Mouse (Mus musculus): Measurements from ENCODE around the gene Tom1.

Gene Tom1

DNA sequence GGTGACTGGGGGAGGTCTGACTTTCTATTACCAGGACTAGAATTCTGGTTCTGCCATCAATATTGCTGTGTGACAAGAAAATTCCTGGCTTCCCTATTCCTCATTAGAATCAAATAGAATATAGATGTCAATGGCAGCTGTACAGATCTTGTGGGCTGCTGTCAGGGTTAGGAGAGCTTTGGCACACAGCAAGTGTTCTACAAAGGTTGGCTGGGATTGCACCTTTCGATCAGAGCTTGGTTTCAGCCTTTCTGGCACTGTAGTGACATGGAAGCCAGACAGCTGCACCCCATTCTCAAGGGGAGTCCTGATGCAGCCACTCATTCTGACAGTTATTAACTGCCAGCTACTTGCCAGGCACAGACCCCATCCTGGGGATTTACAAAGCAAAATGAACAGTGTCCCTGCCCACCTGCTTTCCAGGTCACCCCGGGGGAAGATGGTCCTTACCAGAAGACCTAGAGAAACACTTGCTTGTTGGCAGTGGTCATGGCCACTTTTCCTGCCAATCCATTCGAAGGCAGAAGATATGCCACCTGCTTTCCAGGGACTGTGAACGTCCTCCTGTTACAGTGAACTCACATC, 57.4 kb downstream of the Tom1 start:
- DNase-seq: no peak

DNA sequence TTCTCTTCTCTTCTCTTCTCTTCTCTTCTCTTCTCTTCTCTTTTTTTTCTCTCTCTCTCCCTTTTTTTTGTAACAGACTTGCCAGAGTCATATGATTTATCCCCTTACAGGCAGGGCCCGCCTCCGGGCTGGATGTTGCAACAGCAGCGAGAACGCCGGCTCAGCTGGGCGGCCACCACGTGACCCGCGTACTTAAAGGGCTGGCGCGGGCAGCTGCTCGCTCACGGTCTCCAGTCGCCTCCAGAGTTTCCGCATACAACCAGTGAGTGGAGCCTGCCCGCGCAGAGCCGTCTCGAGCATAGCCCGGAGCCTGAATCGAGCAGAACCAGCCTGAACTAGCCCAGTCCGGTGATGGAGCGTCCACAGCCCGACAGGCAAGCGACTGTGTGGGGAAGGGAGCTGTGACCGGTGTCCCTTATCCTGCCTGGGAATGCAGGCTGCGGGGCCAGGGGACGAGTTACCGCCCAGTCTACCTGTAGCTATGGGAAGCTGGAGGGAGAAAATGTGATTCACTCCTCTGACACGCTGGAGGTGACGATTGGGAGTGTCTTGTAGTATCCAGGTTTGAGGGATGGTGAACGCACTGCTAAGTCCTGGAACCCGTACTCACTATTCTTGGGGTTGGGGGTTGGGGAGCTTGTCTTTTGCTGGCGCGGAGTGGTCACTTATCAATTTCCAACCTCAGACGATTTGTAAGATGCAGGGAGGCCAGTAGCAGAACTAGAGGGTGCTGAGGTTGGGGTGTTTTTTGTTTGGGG, 60.1 kb downstream of the Tom1 start, which contains the start of gene Hmox1:
TSS of gene Hmox1 (plus strand) at position 223 of the 758 bp plus-strand sequence.
- peak; percentile 85 for DNase-seq

DNA sequence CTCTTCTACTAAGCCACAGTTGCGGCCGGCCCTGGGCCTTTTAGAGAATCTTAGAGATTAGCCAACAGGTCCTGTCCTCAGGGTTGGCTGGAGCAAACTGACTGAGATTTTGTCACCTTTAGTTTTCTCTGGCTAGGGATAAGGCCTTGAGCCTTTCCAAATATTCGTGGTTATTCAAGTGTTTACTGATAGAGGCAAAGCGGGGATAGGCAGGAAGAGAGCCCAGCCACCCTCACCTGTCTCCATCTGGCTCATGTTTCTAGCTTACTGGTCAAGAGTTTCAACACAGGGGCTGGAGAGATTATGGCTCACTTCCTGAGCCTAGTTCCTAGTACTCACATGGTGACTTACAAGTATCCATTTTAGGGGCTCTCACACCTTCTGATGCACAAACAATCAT, 69.5 kb downstream of the Tom1 start:
- DNase-seq: no peak

DNA sequence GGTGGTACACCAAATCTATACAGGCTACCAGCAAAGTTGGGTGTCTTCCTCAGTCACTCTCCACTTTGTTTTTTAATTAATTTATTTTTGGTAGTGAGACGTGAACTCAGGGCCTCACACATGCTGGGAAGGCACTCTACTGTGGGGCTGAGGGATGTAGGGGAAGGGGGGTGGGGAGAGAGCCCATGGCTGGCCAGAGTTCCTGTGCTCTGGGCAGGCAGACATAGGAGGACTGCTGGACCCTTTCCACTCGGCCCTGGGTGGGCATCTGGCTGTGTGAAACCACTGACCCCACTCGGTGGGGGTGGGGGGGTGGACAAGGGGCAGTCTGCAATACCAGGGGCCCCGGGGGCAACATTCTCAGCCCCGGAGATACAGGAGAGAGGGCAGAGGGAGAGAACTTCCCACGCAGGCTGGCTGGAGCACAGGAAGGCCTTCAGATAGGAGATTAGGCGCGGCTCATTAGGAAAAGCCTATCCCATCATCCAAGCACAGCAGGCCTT, 69.9 kb downstream of the Tom1 start:
- no peak for DNase-seq

DNA sequence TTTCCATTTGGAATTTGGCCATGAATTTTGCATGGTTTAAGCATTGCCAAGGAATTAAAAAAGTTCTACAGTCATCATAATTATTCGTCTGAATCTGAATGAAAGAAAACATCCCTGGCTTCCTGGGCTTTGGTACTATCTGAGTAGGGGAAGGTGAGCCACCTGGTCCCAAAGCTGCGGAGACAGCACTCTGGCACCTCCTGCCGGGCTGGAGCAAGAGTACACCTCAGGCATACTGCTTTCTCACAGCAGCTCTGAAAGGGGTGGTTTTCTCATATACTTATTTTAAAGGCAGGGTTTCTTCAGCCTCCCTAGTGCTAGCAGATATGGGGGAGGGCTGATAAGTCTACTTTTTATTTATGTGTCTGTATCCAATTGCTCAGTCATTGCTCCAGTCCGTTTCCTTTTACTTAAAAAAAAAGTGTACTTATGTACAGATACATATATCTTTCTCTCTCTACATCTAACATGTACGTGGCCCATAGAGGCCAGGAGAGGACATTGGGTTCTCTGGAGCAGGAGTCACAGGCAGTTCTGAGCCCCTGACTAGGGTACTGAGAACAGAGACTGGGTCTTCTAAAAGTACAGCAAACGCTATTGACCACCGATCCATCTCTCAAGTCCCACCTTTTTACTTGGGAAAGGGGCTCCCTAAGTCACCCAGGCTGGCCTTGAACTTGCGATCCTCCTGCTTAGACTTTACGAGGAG, 75.2 kb downstream of the Tom1 start:
- DNase-seq: peak; percentile 92

DNA sequence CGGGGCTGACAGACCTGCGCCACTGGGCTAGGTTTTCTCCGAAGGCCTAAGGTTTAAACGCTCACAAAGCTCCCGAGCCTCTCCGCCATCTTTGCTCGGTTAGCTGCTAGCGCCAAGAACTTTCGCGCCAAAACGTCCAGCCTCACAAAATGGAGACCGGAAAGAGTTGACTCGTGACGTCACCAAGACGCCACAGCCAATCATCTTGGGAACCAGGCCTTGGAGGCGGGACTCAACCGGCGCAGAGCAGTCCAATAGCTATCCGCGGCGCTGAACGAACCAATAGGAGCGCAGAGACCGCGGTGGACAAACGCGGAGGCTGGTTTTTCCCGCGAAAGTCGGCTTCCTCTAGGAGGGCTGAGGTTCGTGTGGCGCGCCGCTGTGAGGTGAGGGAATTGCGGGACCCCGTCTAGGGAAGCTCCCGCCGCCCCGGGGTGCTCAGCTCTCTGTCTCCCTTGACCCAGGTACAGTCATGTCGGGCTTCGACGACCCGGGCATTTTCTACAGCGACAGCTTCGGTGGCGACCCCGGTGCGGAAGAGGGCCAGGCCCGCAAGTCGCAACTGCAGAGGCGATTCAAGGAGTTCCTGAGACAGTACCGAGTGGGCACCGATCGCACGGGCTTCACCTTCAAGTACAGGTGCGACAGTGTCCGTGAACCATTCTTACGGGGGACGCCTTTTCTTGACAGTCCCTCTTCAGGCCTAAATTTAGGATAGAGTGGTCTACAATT, 75.9 kb downstream of the Tom1 start, which contains the start of gene Mcm5:
TSS of gene Mcm5 (plus strand) at position 334 of the 732 bp plus-strand sequence.
- peak; percentile 97 for DNase-seq

DNA sequence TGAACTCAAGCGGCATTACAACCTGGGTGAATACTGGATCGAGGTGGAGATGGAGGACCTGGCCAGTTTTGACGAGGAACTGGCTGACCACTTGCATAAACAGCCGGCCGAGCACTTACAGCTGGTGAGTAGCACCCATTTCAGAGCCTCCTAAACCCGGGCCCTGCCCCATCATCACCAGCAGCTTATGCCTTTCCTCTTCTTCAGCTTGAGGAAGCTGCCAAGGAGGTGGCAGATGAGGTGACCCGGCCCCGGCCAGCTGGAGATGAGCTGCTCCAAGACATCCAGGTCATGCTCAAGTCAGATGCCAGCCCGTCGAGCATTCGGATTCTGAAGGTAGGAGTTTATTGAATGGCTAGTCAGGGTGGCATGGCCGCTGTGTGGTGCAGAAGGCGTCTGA, 76.6 kb downstream of the Tom1 start:
- DNase-seq: peak; percentile 28

DNA sequence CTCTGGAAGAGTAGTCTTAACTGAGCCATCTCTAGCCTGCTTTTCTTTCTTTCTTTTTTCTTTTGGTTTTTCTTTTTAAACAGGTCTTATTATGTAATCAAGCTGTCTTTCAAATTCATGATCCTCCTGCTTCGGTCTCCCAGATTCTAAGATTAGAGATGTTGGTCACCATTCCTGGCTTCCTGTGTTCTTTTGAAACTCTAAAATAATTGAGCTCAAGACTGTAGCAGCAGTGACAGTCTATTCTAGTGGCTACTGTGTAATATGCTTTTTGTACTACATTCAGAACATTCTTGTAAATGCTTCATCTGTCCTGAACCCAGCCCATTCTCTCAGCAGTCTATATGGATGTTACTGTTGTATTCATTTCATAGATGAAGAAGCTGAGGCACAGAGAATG, 85.0 kb downstream of the Tom1 start:
- no peak for DNase-seq

DNA sequence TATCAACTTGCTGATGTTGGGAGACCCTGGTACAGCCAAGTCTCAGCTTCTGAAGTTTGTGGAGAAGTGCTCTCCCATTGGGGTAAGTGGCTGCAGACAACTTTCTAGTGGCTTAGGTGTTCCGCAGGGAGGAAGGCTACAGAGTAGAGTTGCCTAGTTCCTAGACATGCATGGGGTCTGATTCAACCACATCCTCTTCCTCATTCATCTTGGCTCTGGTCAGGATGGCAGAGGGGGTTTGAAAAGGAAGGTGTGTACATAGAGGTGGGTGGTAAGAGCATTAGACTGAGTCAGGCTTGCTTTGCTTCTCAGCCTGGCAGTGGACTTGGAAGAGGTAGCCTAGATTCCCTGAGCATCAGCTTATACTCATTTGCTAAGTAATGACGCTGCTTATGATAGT, 85.8 kb downstream of the Tom1 start:
- DNase-seq: no peak

Measured in thymus, postnatal 4 days (tissue).